Mouse (Mus musculus) C2C12 (cell line): ENCODE results near the gene Zfp202. TPM values are rescaled to one million over a fixed set of nuclear protein-coding genes. Genes with fewer than 3 reads are reported as not detected.
"Not testable (repeated sequence)": the region's sequence is repeated elsewhere in the genome, so short reads cannot be mapped to it uniquely, and the experiment has no call there.

ENCODE experiments used
- H3K27me3 ChIP-seq: one replicate; pipeline ENCODE4 v1.6.1; 2011; ENCODE audit not compliant: control insufficient read depth, insufficient read depth, insufficient read length
- H3K36me3 ChIP-seq: one replicate; pipeline ENCODE4 v1.6.1; 2011; ENCODE audit not compliant: control insufficient read depth, insufficient read depth
- H3K4me3 ChIP-seq: one replicate; pipeline ENCODE4 v1.5.1; 2011; ENCODE audit warnings: mild to moderate bottlenecking, control low read depth; ENCODE audit not compliant: poor library complexity, insufficient read depth, severe bottlenecking
- H3K79me2 ChIP-seq: one replicate; pipeline ENCODE4 v1.6.1; 2011; ENCODE audit not compliant: control insufficient read depth, insufficient read depth
- H3K79me3 ChIP-seq: one replicate; pipeline ENCODE4 v1.6.1; 2011; ENCODE audit warnings: low read depth, control low read depth
- H3ac ChIP-seq: one replicate; pipeline ENCODE3; 2011; ENCODE audit warnings: low read depth; ENCODE audit not compliant: control insufficient read depth, insufficient read length
- CEBPB ChIP-seq: IDR thresholded peaks from one replicate; pipeline ENCODE4 v1.6.1; 2011; ENCODE audit warnings: low read depth, mild to moderate bottlenecking, control low read depth, moderate library complexity
- CTCF ChIP-seq: IDR thresholded peaks from one replicate; pipeline ENCODE4 v1.5.1; 2011; ENCODE audit not compliant: control insufficient read depth, insufficient read depth, insufficient read length
- FOSL1 ChIP-seq: IDR thresholded peaks from one replicate; pipeline ENCODE4 v1.8.0; 2011; ENCODE audit warnings: mild to moderate bottlenecking, low read length; ENCODE audit not compliant: poor library complexity, insufficient read depth, severe bottlenecking
- MAX ChIP-seq: IDR thresholded peaks from one replicate; pipeline ENCODE4 v1.6.1; 2011; ENCODE audit warnings: mild to moderate bottlenecking, control low read depth
- MYOD1 ChIP-seq: IDR thresholded peaks from one replicate; pipeline ENCODE4 v1.6.1; 2011; ENCODE audit warnings: low read depth; ENCODE audit not compliant: control insufficient read depth, insufficient read length
- MYOG ChIP-seq: IDR thresholded peaks from one replicate; pipeline ENCODE4 v1.6.1; 2011; ENCODE audit not compliant: control insufficient read depth, insufficient read length; ENCODE audit errors: extremely low read depth
- USF1 ChIP-seq: IDR thresholded peaks from one replicate; pipeline ENCODE4 v1.6.1; 2011; ENCODE audit warnings: low read depth, mild to moderate bottlenecking, control low read depth, moderate library complexity
- long read RNA-seq, 2 experiments: library from polyadenylated mRNA; unstranded; transcript quantifications; one replicate each; pipeline ENCODE4 v2.0.0; 2019 to 2020
- polyA plus RNA-seq: library from polyadenylated mRNA; unstranded; fragments of >200 nt; fragmentation: generic; extraction: Trizol; gene quantifications from one replicate; pipeline ENCODE4 v1.2.1, GENCODE M21; 2012; ENCODE audit warnings: missing spikeins

Zfp202 gene
- 2.2 TPM for polyA plus RNA-seq
- long read RNA-seq, experiment 1, partial matches to known transcripts = 0 of 2 reads
- long read RNA-seq, experiment 1, other reads (novel, unspliced or antisense) = 1 of 2 reads
- long read RNA-seq, experiment 2, transcript Zfp202-201 (7 exons, 3,461 nt) = major isoform, 26 of 53 reads
- long read RNA-seq, experiment 2, transcript Zfp202-203 (6 exons, 3,329 nt) = minor isoform, 12 of 53 reads
- long read RNA-seq, experiment 2, transcript Zfp202-202 (7 exons, 3,873 nt) = minor isoform, 8 of 53 reads
- long read RNA-seq, experiment 2, partial matches to known transcripts = 0 of 53 reads
- long read RNA-seq, experiment 2, other reads (novel, unspliced or antisense) = 7 of 53 reads

DNA sequence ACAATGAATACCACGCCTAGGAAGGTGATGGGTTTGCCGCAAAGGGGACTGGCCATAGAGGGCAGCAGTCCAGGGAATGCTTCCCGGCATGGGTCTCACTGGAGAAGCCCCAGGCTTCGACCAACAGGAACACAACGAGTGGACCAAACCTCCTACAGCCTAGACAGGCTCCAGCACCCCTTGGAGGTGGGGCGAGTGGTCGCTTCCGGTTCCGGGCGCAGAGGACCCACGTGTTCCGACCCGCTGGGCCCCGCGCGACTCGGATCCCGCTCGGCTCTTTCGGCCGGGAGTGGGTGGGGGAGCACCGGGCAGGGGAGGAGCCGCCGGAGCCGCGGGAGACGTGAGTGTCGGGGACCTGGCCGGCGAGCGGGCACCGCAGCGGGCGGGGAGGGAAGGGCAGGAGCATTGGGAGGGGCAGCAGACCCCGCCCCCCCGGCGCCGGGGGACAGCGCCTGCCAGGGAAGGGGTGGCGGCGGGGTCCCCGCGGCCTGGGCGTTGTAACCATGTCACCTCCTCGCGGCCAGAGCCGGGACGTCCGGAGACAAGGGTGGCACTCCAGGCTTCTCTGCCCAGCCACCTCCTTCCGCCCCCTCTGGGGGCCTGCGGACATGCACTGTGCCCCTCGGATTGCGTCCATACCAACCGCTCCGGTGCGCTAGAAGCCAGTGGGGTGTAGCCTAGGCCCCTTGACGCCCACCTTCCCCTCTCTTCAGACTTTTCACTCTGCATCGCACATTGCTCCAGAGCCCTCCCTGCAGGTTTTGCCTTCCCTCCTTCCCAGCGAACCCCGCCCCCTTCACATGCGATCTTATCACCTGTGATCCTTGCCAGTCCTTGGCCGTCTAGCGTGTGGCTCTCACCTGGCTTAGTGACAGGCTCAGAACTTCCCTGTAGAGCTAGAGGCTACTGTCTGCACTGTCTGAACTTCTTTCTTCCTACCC, at the start of gene Zfp202:
Zfp202 (plus strand) TSS at position 219 of the 941 bp plus-strand sequence.
- H3ac ChIP-seq = peak within 1 kb of the TSS; percentile 42
- H3K79me2 ChIP-seq = peaks cover 16% of the 10 kb centered on the region
- no peaks in the 10 kb centered on the region for H3K27me3 ChIP-seq
- H3K36me3 ChIP-seq = no peaks in the 10 kb centered on the region
- TF ChIP-seq USF1 (peak; percentile 64), CTCF (no peak), MAX (peak; percentile 88)
- peaks cover 3% of the 10 kb centered on the region for H3K79me3 ChIP-seq
- peak within 1 kb of the TSS; percentile 63 for H3K4me3 ChIP-seq

DNA sequence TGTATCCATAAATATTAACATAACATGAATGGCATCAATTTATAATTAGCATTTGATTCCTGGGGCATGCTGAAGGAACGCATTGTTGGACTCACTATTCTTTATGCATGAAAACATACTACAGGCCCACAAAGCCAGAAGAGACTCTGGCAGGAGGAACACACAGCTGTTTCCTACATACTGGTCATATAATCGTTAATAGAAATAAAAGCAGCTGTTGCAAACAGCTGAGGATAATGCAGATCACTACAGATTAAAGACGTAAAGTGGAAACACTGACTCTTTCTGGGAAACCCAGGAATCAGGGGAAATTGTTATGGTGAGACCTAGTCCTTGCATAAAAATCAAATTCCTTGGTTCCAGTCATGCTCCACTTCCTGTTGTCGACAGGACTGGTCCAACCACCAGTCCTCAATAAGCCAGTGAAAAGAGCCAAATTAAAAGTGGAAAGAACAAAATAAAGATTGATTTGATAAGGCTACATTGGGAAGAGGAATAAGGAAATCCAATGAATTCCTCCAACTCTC, 36.9 kb upstream of the Zfp202 start:
- H3K79me2 ChIP-seq = no peaks in the 10 kb centered on the region
- no peak overlapping the region for H3ac ChIP-seq
- H3K27me3 ChIP-seq = peaks cover 4% of the 10 kb centered on the region
- TF ChIP-seq USF1 (no peak), MAX (no peak), MYOD1 (no peak), CTCF (no peak), FOSL1 (no peak), CEBPB (no peak), MYOG (no peak)
- H3K79me3 ChIP-seq = no peaks in the 10 kb centered on the region
- no peak overlapping the region for H3K4me3 ChIP-seq
- H3K36me3 ChIP-seq = no peaks in the 10 kb centered on the region

DNA sequence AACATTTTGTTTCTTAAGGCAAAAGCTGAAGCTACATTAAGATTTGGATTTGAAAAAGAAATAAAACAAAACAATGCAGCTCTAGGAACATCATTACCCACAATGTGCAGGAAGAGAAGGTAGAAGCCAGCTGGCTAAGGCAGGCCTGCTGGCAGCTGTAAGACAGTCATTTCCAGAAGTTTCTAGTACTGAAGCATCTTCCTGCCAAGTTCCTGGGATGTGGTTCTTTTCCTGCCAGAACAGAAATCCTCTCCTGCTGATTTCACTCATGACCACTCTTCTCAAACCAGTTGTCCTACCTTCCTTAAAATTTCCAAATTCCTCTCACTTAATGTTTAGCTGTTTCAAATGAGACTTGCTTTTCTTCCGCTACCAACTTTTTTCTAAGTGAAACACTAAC, 25.7 kb upstream of the Zfp202 start:
- Histone ChIP-seq H3K4me3 (no peak overlapping the region), H3K36me3 (no peaks in the 10 kb centered on the region), H3K79me3 (no peaks in the 10 kb centered on the region), H3K27me3 (peaks cover 3% of the 10 kb centered on the region), H3ac (no peak overlapping the region), H3K79me2 (no peaks in the 10 kb centered on the region)
- TF ChIP-seq USF1 (no peak), MAX (no peak)

DNA sequence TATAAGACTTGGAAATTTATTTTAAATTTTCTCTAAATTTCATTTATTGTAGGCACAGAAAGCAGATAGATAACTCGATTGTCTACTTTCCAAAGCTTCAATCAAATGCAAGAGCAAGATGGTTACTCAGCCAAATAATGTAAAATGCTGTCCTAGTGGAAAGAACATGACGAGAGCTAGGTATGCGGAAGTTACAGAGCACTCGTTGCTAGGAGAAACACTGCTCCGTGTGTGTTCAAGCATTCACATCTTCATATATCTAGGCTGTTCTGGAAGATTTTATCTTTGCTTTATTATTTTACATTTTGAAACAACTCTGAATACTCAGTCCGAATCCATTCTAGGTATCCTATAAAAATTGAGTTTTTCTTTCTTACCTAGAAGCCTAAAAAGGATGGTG, 15.1 kb upstream of the Zfp202 start:
- Histone ChIP-seq H3K27me3 (peaks cover 5% of the 10 kb centered on the region), H3K79me3 (no peaks in the 10 kb centered on the region), H3ac (no peak overlapping the region), H3K36me3 (no peaks in the 10 kb centered on the region), H3K79me2 (no peaks in the 10 kb centered on the region), H3K4me3 (no peak overlapping the region)
- no peak for TF ChIP-seq FOSL1

DNA sequence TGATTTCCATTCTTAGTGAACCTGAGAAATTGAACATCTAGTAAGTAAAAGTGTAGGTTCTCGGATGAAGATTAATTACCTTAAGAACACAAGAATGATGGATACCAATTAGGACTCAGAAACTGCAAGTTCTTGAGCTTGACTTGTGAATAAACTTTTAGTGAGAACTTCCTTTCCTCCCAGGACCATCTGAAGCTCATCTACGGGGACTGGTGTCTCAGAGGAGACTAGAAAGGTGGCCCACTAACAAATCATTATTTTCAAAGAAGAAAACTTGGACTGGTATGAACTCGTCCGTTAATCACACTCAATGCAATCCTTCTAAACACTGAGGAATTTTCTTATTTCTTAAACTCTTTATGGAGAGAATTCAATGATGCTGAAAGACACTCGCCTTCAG, 11.5 kb upstream of the Zfp202 start, which contains the start of gene Olfr986:
Olfr986 (plus strand) TSS at position 301 of the 400 bp plus-strand sequence.
- Histone ChIP-seq H3K4me3 (no peak within 1 kb of the TSS), H3K79me3 (no peaks in the 10 kb centered on the region), H3K27me3 (peaks cover 5% of the 10 kb centered on the region), H3K36me3 (no peaks in the 10 kb centered on the region), H3K79me2 (no peaks in the 10 kb centered on the region), H3ac (no peak within 1 kb of the TSS)
- TF ChIP-seq CTCF (no peak), USF1 (no peak), MYOG (no peak), MYOD1 (no peak), MAX (no peak), CEBPB (no peak), FOSL1 (no peak)

DNA sequence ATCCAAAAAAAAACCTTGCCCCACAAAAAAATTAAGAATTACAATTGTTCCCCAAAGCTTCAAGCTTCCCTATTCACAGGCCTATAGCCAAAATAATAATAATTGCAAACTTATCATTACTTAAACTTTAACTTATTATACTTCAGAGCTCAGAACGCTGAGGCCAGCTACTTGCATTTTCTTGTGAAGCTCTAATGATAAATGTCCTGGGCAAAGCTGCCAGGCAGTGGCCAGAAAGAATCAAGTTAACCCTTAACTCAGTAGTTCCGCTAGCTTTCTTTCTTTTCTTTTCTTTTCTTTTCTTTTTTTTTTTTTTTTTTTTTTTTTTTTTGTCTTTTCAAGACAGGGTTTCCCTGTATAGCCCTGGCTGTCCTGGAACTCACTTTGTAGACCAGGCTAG, 7.0 kb upstream of the Zfp202 start:
- not testable (repeated sequence) for H3ac ChIP-seq, H3K79me3 ChIP-seq

More for the DNA sequence above, 7.0 kb upstream of the Zfp202 start:
- H3K27me3 ChIP-seq, H3K36me3 ChIP-seq, H3K4me3 ChIP-seq, H3K79me2 ChIP-seq: not testable (repeated sequence)
